Mouse (Mus musculus) lung, embryonic 15.5 days (tissue): Measurements from ENCODE around the gene Gnaz. TPM values are rescaled to one million over a fixed set of nuclear protein-coding genes. Genes with fewer than 3 reads are reported as not detected.
A peak's percentile ranks its signal among the peaks of the same experiment; 100 is the strongest.

Experiments
- ATAC-seq: fragments of 200-750 bp; cut with Nextera tagmentation; 2 replicates; pipeline ENCODE4 v1.8.0; 2017; ENCODE audit warnings: moderate number of reproducible peaks, borderline replicate concordance; ENCODE audit not compliant: low FRiP score, low TSS enrichment; ENCODE audit errors: extremely low read depth
- H3K27ac ChIP-seq: fragments of 300-500 bp; sonication (generic); 2 replicates; pipeline ENCODE4 v1.5.1; 2015; ENCODE audit warnings: moderate library complexity, mild to moderate bottlenecking, inconsistent platforms
- H3K27me3 ChIP-seq: fragments of 300-500 bp; sonication (generic); 2 replicates; pipeline ENCODE4 v1.6.1; 2015; ENCODE audit warnings: inconsistent platforms
- H3K36me3 ChIP-seq: fragments of 300-500 bp; sonication (generic); 2 replicates; pipeline ENCODE4 v1.6.1; 2015; ENCODE audit warnings: inconsistent platforms
- H3K4me1 ChIP-seq: fragments of 300-500 bp; sonication (generic); 2 replicates; pipeline ENCODE4 v1.6.1; 2015; ENCODE audit warnings: inconsistent platforms
- H3K4me2 ChIP-seq: fragments of 300-500 bp; sonication (generic); 2 replicates; pipeline ENCODE4 v1.6.1; 2015; ENCODE audit warnings: inconsistent platforms, mild to moderate bottlenecking, moderate library complexity
- H3K4me3 ChIP-seq: fragments of 300-500 bp; sonication (generic); 2 replicates; pipeline ENCODE4 v1.5.1; 2015; ENCODE audit warnings: mild to moderate bottlenecking, inconsistent platforms
- H3K9ac ChIP-seq: fragments of 300-500 bp; sonication (generic); 2 replicates; pipeline ENCODE4 v1.6.1; 2015; ENCODE audit warnings: inconsistent platforms
- H3K9me3 ChIP-seq: fragments of 300-500 bp; sonication (generic); 2 replicates; pipeline ENCODE4 v1.6.1; 2016; ENCODE audit warnings: inconsistent platforms
- WGBS: fragments of 180-500 bp; shearing (Covaris S2); methylation state at CpG from one replicate; pipeline ENCODE4 v1.1.7; 2015; 5-methylcytosine and 5-hydroxymethylcytosine counted together
- polyA plus RNA-seq: library from polyadenylated mRNA; unstranded; fragments of >200 nt; fragmentation: Nextera tagmentation; extraction: Ambion mirVana; gene quantifications from 2 replicates; pipeline ENCODE4 v1.2.1, GENCODE M21; 2015

The Gnaz gene
- polyA plus RNA-seq, 1 experiment from 2014 or later = 3.0 TPM

- Histone ChIP-seq H3K27ac (no peak overlapping the region), H3K4me2 (peak overlapping the region; percentile 89), H3K4me3 (no peak overlapping the region), H3K9ac (no peak overlapping the region), H3K36me3 (no peaks in the 10 kb centered on the region), H3K27me3 (no peaks in the 10 kb centered on the region), H3K4me1 (peaks cover 52% of the 10 kb centered on the region), H3K9me3 (no peaks in the 10 kb centered on the region)
- no peak for ATAC-seq
- 33% methylated on average over 9 of the region's 9 CpGs for WGBS
Measured at GRCm38 (mm10) chr10:75058761-75059395, 91.9 kb downstream of the Gnaz start.

DNA sequence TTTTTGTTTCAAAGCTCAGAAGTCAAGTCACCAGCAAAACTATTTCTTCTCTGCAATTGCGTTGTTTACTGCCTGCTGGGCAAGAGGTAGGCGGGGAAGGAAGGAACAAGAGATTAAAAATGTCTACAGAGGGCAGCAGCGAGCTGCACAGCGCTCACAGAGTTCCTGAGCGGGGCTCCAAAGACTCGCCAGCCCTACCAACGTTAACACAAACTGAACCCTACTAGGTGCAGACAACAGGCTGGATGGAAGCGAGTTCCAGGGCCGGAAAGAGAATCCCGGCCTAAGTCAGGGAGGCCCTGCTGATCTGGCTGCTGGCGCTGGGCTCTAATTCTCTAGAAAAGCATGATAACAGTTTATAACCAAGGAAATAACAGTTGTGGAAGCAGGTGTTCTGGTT lies 92.4 kb downstream of the Gnaz start:
- Histone ChIP-seq H3K27ac (no peak overlapping the region), H3K9ac (no peak overlapping the region), H3K9me3 (no peaks in the 10 kb centered on the region), H3K36me3 (no peaks in the 10 kb centered on the region), H3K4me3 (peak overlapping the region; percentile 88; the same call in 1 of the 2 replicates), H3K4me1 (peaks cover 52% of the 10 kb centered on the region), H3K4me2 (peak overlapping the region; percentile 89), H3K27me3 (no peaks in the 10 kb centered on the region)
- no peak for ATAC-seq
- 1% methylated on average over 11 of the region's 11 CpGs for WGBS

DNA sequence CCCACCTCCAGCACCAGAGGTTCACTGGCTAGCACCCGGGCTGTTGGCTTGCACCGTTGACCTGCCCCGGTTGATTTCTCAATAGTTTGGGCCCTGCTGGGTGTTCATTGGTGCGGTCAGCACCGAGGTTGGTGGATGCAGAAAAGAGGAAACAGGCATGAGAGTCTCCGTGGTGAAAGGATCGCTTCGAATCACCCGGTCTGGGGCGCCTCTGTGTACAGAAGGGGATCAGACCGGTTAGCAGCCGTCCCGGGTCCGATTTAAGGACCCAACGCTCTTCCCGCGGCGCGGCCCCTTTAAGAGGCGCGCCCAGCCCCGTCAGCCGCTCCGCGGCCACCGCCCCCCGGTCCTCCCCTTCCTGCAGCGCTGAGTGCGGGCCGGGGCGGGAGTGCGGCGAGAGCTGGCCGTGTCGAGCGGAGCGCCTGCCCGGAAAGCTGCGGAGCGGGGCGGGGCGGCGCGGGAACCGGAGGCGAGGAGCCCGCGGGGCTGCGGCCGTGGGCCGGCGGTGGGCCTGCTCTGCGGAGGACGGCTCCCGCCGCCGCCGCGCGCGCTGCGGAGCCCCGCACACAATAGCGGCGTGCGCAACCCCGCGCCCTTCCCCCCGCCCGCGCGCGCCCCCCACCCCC lies 93.4 kb downstream of the Gnaz start, which contains the start of gene Bcr:
Gene Bcr, plus strand, starts transcription at position 376 of the 626 bp plus-strand sequence.
- peak within 1 kb of the TSS; percentile 88 for H3K4me3 ChIP-seq
- no peaks in the 10 kb centered on the region for H3K36me3 ChIP-seq
- peaks cover 57% of the 10 kb centered on the region for H3K4me1 ChIP-seq
- H3K9me3 ChIP-seq = no peaks in the 10 kb centered on the region
- ATAC-seq = peak; percentile 79; the same call in 1 of the 2 replicates
- H3K4me2 ChIP-seq = peak within 1 kb of the TSS; percentile 89
- no peaks in the 10 kb centered on the region for H3K27me3 ChIP-seq
- under 1% methylated on average over 29 of the region's 73 CpGs for WGBS
- H3K9ac ChIP-seq = peak within 1 kb of the TSS; percentile 70
- peak within 1 kb of the TSS; percentile 43 for H3K27ac ChIP-seq

DNA sequence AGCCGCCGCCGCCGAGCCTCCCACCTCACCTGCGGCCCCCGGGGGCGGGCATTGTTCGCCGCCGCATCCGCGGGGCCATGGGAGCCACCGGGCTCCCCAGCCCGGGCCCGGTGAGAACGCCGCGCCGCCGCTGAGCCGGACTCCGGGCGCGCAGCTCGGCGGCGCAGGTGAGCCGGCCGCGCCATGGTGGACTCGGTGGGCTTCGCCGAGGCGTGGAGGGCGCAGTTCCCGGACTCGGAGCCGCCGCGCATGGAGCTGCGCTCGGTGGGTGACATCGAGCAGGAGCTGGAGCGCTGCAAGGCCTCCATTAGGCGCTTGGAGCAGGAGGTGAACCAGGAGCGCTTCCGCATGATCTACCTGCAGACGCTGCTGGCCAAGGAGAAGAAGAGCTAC lies 93.9 kb downstream of the Gnaz start:
- H3K4me1 ChIP-seq = peaks cover 62% of the 10 kb centered on the region
- H3K9ac ChIP-seq = peak overlapping the region; percentile 70
- H3K4me3 ChIP-seq = peak overlapping the region; percentile 88
- ATAC-seq = peak; percentile 5; the same call in 1 of the 2 replicates
- H3K27ac ChIP-seq = peak overlapping the region; percentile 43
- H3K9me3 ChIP-seq = no peaks in the 10 kb centered on the region
- H3K36me3 ChIP-seq = no peaks in the 10 kb centered on the region
- H3K27me3 ChIP-seq = no peaks in the 10 kb centered on the region
- H3K4me2 ChIP-seq = peak overlapping the region; percentile 89
- WGBS = under 1% methylated on average over 35 of the region's 48 CpGs

DNA sequence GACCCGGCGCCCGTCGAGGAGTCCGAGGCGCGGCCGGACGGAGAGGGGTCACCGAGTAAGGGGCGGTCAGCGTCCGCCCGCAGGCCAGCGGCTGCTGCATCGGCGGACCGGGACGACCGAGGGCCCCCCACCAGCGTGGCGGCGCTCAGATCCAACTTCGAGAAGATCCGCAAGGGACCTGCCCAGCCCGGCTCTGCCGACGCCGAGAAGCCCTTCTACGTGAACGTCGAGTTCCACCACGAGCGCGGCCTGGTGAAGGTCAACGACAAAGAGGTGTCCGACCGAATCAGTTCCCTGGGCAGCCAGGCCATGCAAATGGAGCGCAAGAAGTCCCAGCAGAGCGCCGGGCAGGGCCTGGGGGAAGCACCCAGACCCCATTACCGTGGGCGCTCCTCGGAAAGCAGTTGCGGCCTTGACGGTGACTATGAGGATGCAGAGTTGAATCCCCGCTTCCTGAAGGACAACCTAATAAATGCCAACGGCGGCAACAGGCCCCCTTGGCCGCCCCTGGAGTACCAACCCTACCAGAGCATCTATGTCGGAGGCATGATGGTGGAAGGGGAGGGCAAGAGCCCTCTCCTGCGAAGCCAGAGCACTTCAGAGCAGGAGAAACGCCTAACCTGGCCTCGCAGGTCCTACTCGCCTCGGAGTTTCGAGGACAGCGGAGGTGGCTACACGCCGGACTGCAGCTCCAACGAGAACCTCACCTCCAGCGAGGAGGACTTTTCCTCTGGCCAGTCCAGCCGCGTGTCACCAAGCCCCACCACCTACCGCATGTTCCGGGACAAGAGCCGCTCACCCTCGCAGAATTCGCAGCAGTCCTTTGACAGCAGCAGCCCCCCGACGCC lies 94.6 kb downstream of the Gnaz start:
- Histone ChIP-seq H3K9ac (peak overlapping the region; percentile 70), H3K4me2 (peak overlapping the region; percentile 89), H3K4me1 (peaks cover 67% of the 10 kb centered on the region), H3K4me3 (peak overlapping the region; percentile 88), H3K27me3 (no peaks in the 10 kb centered on the region), H3K27ac (peak overlapping the region; percentile 68), H3K9me3 (no peaks in the 10 kb centered on the region), H3K36me3 (no peaks in the 10 kb centered on the region)
- no peak for ATAC-seq
- 2% methylated on average over 71 of the region's 71 CpGs for WGBS

GRCm38 (mm10) chr10:75062189-75062561 lies 95.2 kb downstream of the Gnaz start:
- Histone ChIP-seq H3K27me3 (no peaks in the 10 kb centered on the region), H3K4me2 (peak overlapping the region; percentile 89), H3K4me1 (peaks cover 69% of the 10 kb centered on the region), H3K9me3 (no peaks in the 10 kb centered on the region), H3K27ac (peak overlapping the region; percentile 68), H3K36me3 (no peaks in the 10 kb centered on the region), H3K9ac (peak overlapping the region; percentile 70), H3K4me3 (peak overlapping the region; percentile 88)
- WGBS = 8% methylated on average over 6 of the region's 6 CpGs
- ATAC-seq = peak; percentile 36

GRCm38 (mm10) chr10:75062621-75063020 lies 95.6 kb downstream of the Gnaz start:
- Histone ChIP-seq H3K4me3 (peak overlapping the region; percentile 88), H3K9ac (no peak overlapping the region), H3K36me3 (no peaks in the 10 kb centered on the region), H3K4me2 (peak overlapping the region; percentile 89), H3K27ac (no peak overlapping the region), H3K9me3 (no peaks in the 10 kb centered on the region), H3K4me1 (peaks cover 73% of the 10 kb centered on the region), H3K27me3 (no peaks in the 10 kb centered on the region)
- ATAC-seq = 0 out of 2 replicates have a peak, but pooled peaks have one; percentile 2
- WGBS = 30% methylated on average over 6 of the region's 6 CpGs

- peaks cover 72% of the 10 kb centered on the region for H3K4me1 ChIP-seq
- H3K9me3 ChIP-seq = no peaks in the 10 kb centered on the region
- H3K27ac ChIP-seq = no peak overlapping the region
- peak overlapping the region; percentile 10; the same call in 1 of the 2 replicates for H3K9ac ChIP-seq
- H3K36me3 ChIP-seq = no peaks in the 10 kb centered on the region
- H3K4me3 ChIP-seq = peak overlapping the region; percentile 88
- 29% methylated on average over 12 of the region's 12 CpGs for WGBS
- H3K4me2 ChIP-seq = peak overlapping the region; percentile 89
- no peaks in the 10 kb centered on the region for H3K27me3 ChIP-seq
- ATAC-seq = no peak
Measured at GRCm38 (mm10) chr10:75063301-75063965, 96.5 kb downstream of the Gnaz start.

DNA sequence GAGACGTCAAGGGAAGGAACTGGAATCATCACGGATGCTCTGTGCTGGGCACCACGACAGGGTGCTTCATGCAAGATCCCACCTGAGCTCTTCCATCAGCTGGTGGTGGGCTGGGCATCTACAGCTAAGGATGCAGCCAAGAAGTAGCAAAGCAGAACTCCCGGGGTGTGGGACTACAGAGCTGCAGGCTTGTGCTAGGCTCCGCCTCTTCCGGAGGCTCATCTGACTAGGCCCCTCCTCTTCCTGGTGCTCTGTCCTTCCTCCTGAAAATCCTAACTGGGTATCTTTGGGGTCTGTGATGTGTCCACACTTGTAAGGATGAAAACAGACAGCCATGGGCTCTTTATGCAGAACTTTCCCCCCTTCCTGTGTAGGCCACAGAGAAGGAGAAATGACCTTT lies 98.7 kb downstream of the Gnaz start:
- 56% methylated on average over 6 of the region's 6 CpGs for WGBS
- H3K9me3 ChIP-seq = no peaks in the 10 kb centered on the region
- no peak overlapping the region for H3K9ac ChIP-seq
- H3K4me3 ChIP-seq = no peak overlapping the region
- H3K4me1 ChIP-seq = peaks cover 77% of the 10 kb centered on the region
- H3K27ac ChIP-seq = no peak overlapping the region
- H3K4me2 ChIP-seq = no peak overlapping the region
- no peaks in the 10 kb centered on the region for H3K36me3 ChIP-seq
- ATAC-seq = no peak
- no peaks in the 10 kb centered on the region for H3K27me3 ChIP-seq
